Comparison of ENCODE assay signal across 1 mouse cellular context in genomic region chr3:98348705-98349104, GRCm38 (mm10).
TF ChIP-seq lines count a peak whose summit lies in the region.

No protein-coding gene starts in this region.

TF ChIP-seq in MEL, 35 proteins besides CTCF, POLR2A, EP300 and RAD21 (continued from another document):
- TF ChIP-seq MXI1 (IDR thresholded peaks at IDR 0.05; ENCODE audit: low read depth, low read length) (no peak), POLR2AphosphoS2 (IDR thresholded peaks at IDR 0.05; ENCODE audit: low read length) (no peak), GATA1 (IDR thresholded peaks at IDR 0.05; ENCODE audit: low read depth, low read length) (peak; percentile 39; the same call in 1 of the 2 replicates), SIN3A (IDR thresholded peaks at IDR 0.05; ENCODE audit: low read length) (no peak), ZMIZ1 (IDR thresholded peaks at IDR 0.05; ENCODE audit: low read depth, low read length) (no peak), USF1 (IDR thresholded peaks at IDR 0.05; ENCODE audit: low read depth, low read length) (no peak), CHD1 (IDR thresholded peaks at IDR 0.05; ENCODE audit: low read depth, low read length) (no peak), ZNF384 (IDR thresholded peaks at IDR 0.05; ENCODE audit: low read depth, low read length) (no peak), ZC3H11A (IDR thresholded peaks at IDR 0.05; ENCODE audit: low read depth, low read length) (no peak), TCF12 (IDR thresholded peaks at IDR 0.05; ENCODE audit: low read depth, low read length) (peak; percentile 33; the same call in 1 of the 2 replicates), MAZ (IDR thresholded peaks at IDR 0.05; ENCODE audit: low read depth, low read length) (no peak), NELFE (IDR thresholded peaks at IDR 0.05; ENCODE audit: low read depth, low read length) (no peak), MYB (IDR thresholded peaks at IDR 0.05; ENCODE audit: low read depth, low read length) (no peak), ZKSCAN1 (IDR thresholded peaks at IDR 0.05; ENCODE audit: low read depth, low read length) (no peak), E2F4 (IDR thresholded peaks at IDR 0.05; ENCODE audit: borderline replicate concordance, low read depth, low read length) (no peak), ELF1 (IDR thresholded peaks at IDR 0.05; ENCODE audit: low read depth, low read length) (no peak), CHD2 (IDR thresholded peaks at IDR 0.05; ENCODE audit: low read length) (no peak), TAL1 (IDR thresholded peaks at IDR 0.05; ENCODE audit: low read length) (no peak), NRF1 (IDR thresholded peaks at IDR 0.05; ENCODE audit: insufficient read depth, low read depth, low read length, poor library complexity, severe bottlenecking) (no peak), ETS1 (IDR thresholded peaks at IDR 0.05; ENCODE audit: low read depth, low read length) (peak; percentile 73), BHLHE40 (IDR thresholded peaks at IDR 0.05; ENCODE audit: borderline replicate concordance, low read depth, low read length) (no peak), KAT2A (conservative IDR thresholded peaks at IDR 0.05; ENCODE audit: low read depth, low read length) (no peak)
